Mouse (Mus musculus): Measurements from ENCODE around the gene Ascc3.

GRCm38 (mm10) chr10:50892751-50893320 is 300.4 kb downstream of the Ascc3 start:
- no peak for TF ChIP-seq POLR2A (IDR thresholded peaks at IDR 0.05; ENCODE audit: control insufficient read depth, low read depth, low read length)
- TF ChIP-seq CTCF (IDR thresholded peaks at IDR 0.05; ENCODE audit: control insufficient read depth, insufficient read depth, insufficient replicate concordance, low read depth, low read length): no peak
